Mouse (Mus musculus) retina, postnatal 7 days (tissue): ENCODE results near the gene Rap1gap.

Source experiments
- DNase-seq: peaks from one replicate; pipeline ENCODE4 v3.0.0-alpha.2; 2012; ENCODE audit warnings: low read depth, low spot score

The Rap1gap gene

GRCm38 (mm10) chr4:137664433-137664979, at the start of gene Rap1gap:
Gene Rap1gap (plus strand): TSS chr4:137664726.
- no peak for DNase-seq

GRCm38 (mm10) chr4:137622847-137623246, 41.7 kb upstream of the Rap1gap start:
- DNase-seq, result no peak

- DNase-seq, result no peak
Observed at GRCm38 (mm10) chr4:137627476-137628235, 36.9 kb upstream of the Rap1gap start.

- no peak for DNase-seq
Observed at GRCm38 (mm10) chr4:137628400-137628799, 36.1 kb upstream of the Rap1gap start.

- DNase-seq, result no peak
Observed at GRCm38 (mm10) chr4:137629354-137629753, 35.2 kb upstream of the Rap1gap start.

GRCm38 (mm10) chr4:137630153-137630552, 34.4 kb upstream of the Rap1gap start:
- no peak for DNase-seq

GRCm38 (mm10) chr4:137631596-137631995, 32.9 kb upstream of the Rap1gap start:
- DNase-seq, result no peak

- no peak for DNase-seq
Observed at GRCm38 (mm10) chr4:137633394-137633793, 31.1 kb upstream of the Rap1gap start.

GRCm38 (mm10) chr4:137636597-137636996, 27.9 kb upstream of the Rap1gap start:
- DNase-seq, result no peak

GRCm38 (mm10) chr4:137641556-137641955, 23.0 kb upstream of the Rap1gap start:
- no peak for DNase-seq

GRCm38 (mm10) chr4:137642101-137642500, 22.4 kb upstream of the Rap1gap start:
- DNase-seq, result no peak

- DNase-seq, result no peak
Observed at GRCm38 (mm10) chr4:137643459-137643858, 21.1 kb upstream of the Rap1gap start.

GRCm38 (mm10) chr4:137646262-137646661, 18.3 kb upstream of the Rap1gap start:
- DNase-seq, result no peak

GRCm38 (mm10) chr4:137647648-137648047, 16.9 kb upstream of the Rap1gap start:
- no peak for DNase-seq

- DNase-seq, result no peak
Observed at GRCm38 (mm10) chr4:137648230-137648629, 16.3 kb upstream of the Rap1gap start.

- no peak for DNase-seq
Observed at GRCm38 (mm10) chr4:137650912-137651311, 13.6 kb upstream of the Rap1gap start.

GRCm38 (mm10) chr4:137652835-137653346, 11.6 kb upstream of the Rap1gap start:
- no peak for DNase-seq

- DNase-seq, result no peak
Observed at GRCm38 (mm10) chr4:137655241-137656031, 9.1 kb upstream of the Rap1gap start.

- no peak for DNase-seq
Observed at GRCm38 (mm10) chr4:137657674-137658073, 6.9 kb upstream of the Rap1gap start.

GRCm38 (mm10) chr4:137659541-137659940, 5.0 kb upstream of the Rap1gap start:
- no peak for DNase-seq

- no peak for DNase-seq
Observed at GRCm38 (mm10) chr4:137660364-137661077, 4.0 kb upstream of the Rap1gap start.

GRCm38 (mm10) chr4:137661078-137661450, 3.5 kb upstream of the Rap1gap start:
- DNase-seq, result no peak
